In genomic region chr16:59393300-59393699, GRCm38 (mm10) we compare ENCODE assay signal across 12 mouse cellular contexts. TPM values are rescaled to one million over a fixed set of nuclear protein-coding genes. Genes with fewer than 3 reads are reported as not detected.
DNase-seq lines count a peak whose midpoint lies in the region; ATAC-seq and TF ChIP-seq lines count a peak whose summit lies in the region.
"Had no signal": no experiment of that assay in that cellular context is flagged by ENCODE, and none has a peak within 500 bp of the region (broad histone marks: within the 10 kb centered on the region; RNA-seq: fewer than 3 reads in every experiment).

No protein-coding gene starts in this region.

- DNase-seq in cerebellum, postnatal 4 days (ENCODE audit: low spot score in 2 of 2), result no peak
- DNase-seq in cerebellum, adult 2 months, result peak; percentile 53 to 80
- DNase-seq in layer of hippocampus, adult 18-20 months (ENCODE audit: low spot score in 2 of 2), result peak; percentile 64 to 85
- peak; percentile 28 for DNase-seq in left cerebral cortex, postnatal 4 days
- no peak for DNase-seq in thymus, adult 18-20 months
- no peak for DNase-seq in testis, postnatal 10 days (ENCODE audit: low spot score)
- no peak for DNase-seq in urinary bladder, postnatal 10 days (ENCODE audit: low spot score)
- DNase-seq: kidney, postnatal 10 days; lung, postnatal 10 days had no signal

- no peak for TF ChIP-seq CTCF in cerebellum, adult 2 months (IDR thresholded peaks at IDR 0.05; ENCODE audit: borderline replicate concordance, insufficient read depth, low read depth, low read length)

- intact Hi-C loops in left cerebral cortex, postnatal 4 days (cut with DNase I), result no loop called here

- TF ChIP-seq POLR2A in cerebellum, adult 2 months (IDR thresholded peaks at IDR 0.05; ENCODE audit: borderline replicate concordance, insufficient read depth, low read length), result no peak

- no peak overlapping the region for H3K4me3 ChIP-seq in cerebellum, adult 2 months (replicated peaks; ENCODE audit: insufficient read depth, low read depth, low read length)
- H3K4me3 ChIP-seq: myocyte had no signal

- H3K27ac ChIP-seq in cerebellum, adult 2 months (ENCODE audit: insufficient read depth, low read length), result no peak overlapping the region

- 5% methylated on average over 3 of the region's 3 CpGs for WGBS in cerebellum, adult 2 months

- ATAC-seq in cerebellum, adult (ENCODE audit: insufficient number of reproducible peaks, low FRiP score, low TSS enrichment), result peak; percentile 98

- no peaks in the 10 kb centered on the region for H3K27me3 ChIP-seq in cerebellum, adult 2 months (ENCODE audit: control insufficient read depth, insufficient read depth, low read length)

- 0 out of 2 replicates have a peak, but pooled peaks cover 4% of the 10 kb centered on the region for H3K4me1 ChIP-seq in cerebellum, adult 2 months (ENCODE audit: control insufficient read depth, insufficient read depth, low read length)

RNA-seq across cellular contexts. Expression of gene Gabrr3, which starts 13.8 kb away (rescaled TPM):
- polyA plus RNA-seq in cerebellum, adult 2 months (2012; rRNA removed), result 0.02 TPM in 1 of 2 replicates, not detected in the other
- total RNA-seq in layer of hippocampus, adult 18-20 months (2021), result under 1 TPM in 1 of 2 experiments, not detected in 1; 0.15 TPM
- total RNA-seq in left cerebral cortex, postnatal 4 days (2021), result not detected
- polyA plus RNA-seq: heart, postnatal 0 days; myocyte had no signal

RNA-seq across cellular contexts. Expression of gene Olfr209, which starts 29.5 kb away (rescaled TPM):
- not detected in 2 replicates for polyA plus RNA-seq in cerebellum, adult 2 months (2012; rRNA removed)
- total RNA-seq in layer of hippocampus, adult 18-20 months (2021), result not detected
- not detected for total RNA-seq in left cerebral cortex, postnatal 4 days (2021)
- polyA plus RNA-seq: heart, postnatal 0 days; myocyte had no signal

RNA-seq across cellular contexts. Expression of gene Olfr206, which starts 44.3 kb away (rescaled TPM):
- not detected in 2 replicates for polyA plus RNA-seq in cerebellum, adult 2 months (2012; rRNA removed)
- total RNA-seq in layer of hippocampus, adult 18-20 months (2021), result not detected
- total RNA-seq in left cerebral cortex, postnatal 4 days (2021), result not detected
- polyA plus RNA-seq: heart, postnatal 0 days; myocyte had no signal

Comparison
In these comparisons a context has a peak if more than half of its experiments do, and no peak if none do; other contexts are left out.
1. DNase-seq: peak in cerebellum, adult 2 months (2 of 2), layer of hippocampus, adult 18-20 months (2 of 2) and left cerebral cortex, postnatal 4 days (single experiment); none in cerebellum, postnatal 4 days (0 of 2), thymus, adult 18-20 months (0 of 2), testis, postnatal 10 days (single experiment) and urinary bladder, postnatal 10 days (single experiment).